Mouse (Mus musculus) ES-Bruce4 (cell line): ENCODE measurements at regions not wholly inside any gene's neighbourhood (a gene's known extent, or its start where the extent isn't known, plus 50 kb on each side); places are given as distances from the start of the nearest gene placed in this dataset.

Experiments
- H3K27ac ChIP-seq: 2 replicates; pipeline ENCODE4 v1.5.1; 2012; ENCODE audit warnings: low read length, inconsistent platforms; ENCODE audit not compliant: insufficient read depth
- H3K27me3 ChIP-seq: 2 replicates; pipeline ENCODE4 v1.6.1; 2012; ENCODE audit warnings: mild to moderate bottlenecking, low read length, inconsistent platforms; ENCODE audit not compliant: control insufficient read depth, poor library complexity, insufficient read depth, severe bottlenecking
- H3K36me3 ChIP-seq: 2 replicates; pipeline ENCODE4 v1.6.1; 2012; ENCODE audit warnings: inconsistent platforms, mild to moderate bottlenecking, low read length, moderate library complexity; ENCODE audit not compliant: control insufficient read depth, poor library complexity, insufficient read depth, severe bottlenecking
- H3K4me1 ChIP-seq: one replicate; pipeline ENCODE4 v1.8.1; 2011; ENCODE audit warnings: low read length; ENCODE audit not compliant: control insufficient read depth, insufficient read depth
- H3K4me3 ChIP-seq: 2 replicates; pipeline ENCODE4 v1.5.1; 2011; ENCODE audit warnings: low read depth, mild to moderate bottlenecking, low read length
- H3K9ac ChIP-seq: 2 replicates; pipeline ENCODE4 v1.6.1; 2012; ENCODE audit warnings: low read depth, mild to moderate bottlenecking, inconsistent platforms; ENCODE audit not compliant: poor library complexity, severe bottlenecking
- H3K9me3 ChIP-seq: replicated peaks from 2 replicates; pipeline ENCODE4 v1.6.1; 2012; ENCODE audit warnings: mild to moderate bottlenecking, low read length, inconsistent platforms; ENCODE audit not compliant: control insufficient read depth, poor library complexity, insufficient read depth, severe bottlenecking
- CTCF ChIP-seq: IDR thresholded peaks from one replicate; pipeline ENCODE4 v1.8.1; 2011; ENCODE audit warnings: low read depth, low read length
- EP300 ChIP-seq: IDR thresholded peaks from 2 replicates; pipeline ENCODE4 v1.6.1; 2011; ENCODE audit warnings: low read depth, low read length; ENCODE audit not compliant: insufficient read depth
- POLR2A ChIP-seq: IDR thresholded peaks from one replicate; pipeline ENCODE4 v1.8.1; 2011; ENCODE audit warnings: low read length; ENCODE audit not compliant: insufficient read depth

DNA sequence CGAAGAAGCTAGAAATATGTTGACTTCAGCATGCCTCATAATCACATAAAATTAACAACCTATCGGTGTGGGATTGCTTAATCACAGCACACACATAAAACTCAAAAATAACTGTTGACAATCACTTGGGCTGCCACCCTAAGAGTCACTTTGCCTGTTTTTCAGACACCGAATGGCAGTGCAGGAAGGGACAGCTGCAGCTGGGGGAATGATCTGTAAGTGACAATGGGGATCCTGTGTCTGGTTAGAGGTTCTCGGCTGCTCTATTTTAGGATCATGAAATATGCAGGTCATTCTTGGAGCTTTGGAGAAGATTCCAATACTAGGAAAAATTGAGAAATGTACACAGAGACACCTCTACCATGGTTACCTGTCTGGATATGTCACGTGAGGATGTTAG lies 54.4 kb upstream of the Tcf12 start:
- Histone ChIP-seq H3K4me3 (no peak overlapping the region), H3K36me3 (no peaks in the 10 kb centered on the region), H3K27ac (no peak overlapping the region), H3K27me3 (no peaks in the 10 kb centered on the region), H3K9me3 (no peaks in the 10 kb centered on the region), H3K9ac (no peak overlapping the region), H3K4me1 (peaks cover 2% of the 10 kb centered on the region)
- TF ChIP-seq EP300 (no peak), POLR2A (no peak), CTCF (no peak)

DNA sequence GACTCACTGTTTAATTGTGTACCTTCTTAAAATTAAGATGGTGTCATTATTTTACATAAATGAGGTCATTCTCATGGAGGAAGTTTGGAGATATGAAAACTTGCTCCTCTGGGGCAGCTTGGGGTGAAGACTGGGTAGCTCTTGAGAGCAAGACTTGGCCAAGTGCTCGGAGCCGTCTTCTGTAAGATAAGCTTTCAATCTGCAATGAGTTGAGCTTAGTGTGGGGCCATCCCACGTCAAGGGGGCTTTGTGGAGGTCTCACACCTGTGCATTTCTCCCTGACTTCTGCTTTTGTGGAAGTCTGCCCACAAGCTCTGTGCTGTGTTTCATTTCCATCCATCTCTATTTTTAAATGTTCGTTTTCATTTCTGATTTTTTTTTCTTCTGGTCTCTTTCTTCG lies 54.9 kb upstream of the Tcf12 start:
- no peaks in the 10 kb centered on the region for H3K27me3 ChIP-seq
- H3K27ac ChIP-seq, result no peak overlapping the region
- H3K9ac ChIP-seq, result no peak overlapping the region
- H3K36me3 ChIP-seq, result no peaks in the 10 kb centered on the region
- no peak for TF ChIP-seq POLR2A
- no peak for TF ChIP-seq EP300
- no peak for TF ChIP-seq CTCF
- H3K4me3 ChIP-seq, result no peak overlapping the region
- no peaks in the 10 kb centered on the region for H3K9me3 ChIP-seq
- peaks cover 2% of the 10 kb centered on the region for H3K4me1 ChIP-seq

DNA sequence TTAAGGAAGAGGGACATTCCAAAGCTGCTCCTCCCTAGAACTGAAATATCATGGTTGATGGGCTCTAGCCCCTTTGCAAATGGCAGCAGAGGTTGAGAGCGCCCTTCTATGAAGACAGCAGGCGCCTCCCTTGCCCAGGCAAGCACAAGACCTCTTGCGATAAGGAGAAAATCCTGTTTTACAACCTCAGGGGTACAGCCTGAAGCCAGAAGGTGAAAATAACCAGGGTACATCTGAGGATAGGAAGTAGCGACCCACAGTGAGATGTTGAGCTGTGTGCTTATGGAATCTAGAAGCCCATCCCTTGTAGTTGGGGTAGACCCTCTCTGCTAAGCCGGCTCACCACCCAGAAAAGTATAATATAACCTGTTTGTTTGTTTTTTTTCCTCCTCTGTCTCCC lies 57.6 kb upstream of the Tcf12 start:
- TF ChIP-seq CTCF (no peak), POLR2A (no peak), EP300 (no peak)
- Histone ChIP-seq H3K9me3 (no peaks in the 10 kb centered on the region), H3K4me1 (peaks cover 2% of the 10 kb centered on the region), H3K27me3 (no peaks in the 10 kb centered on the region), H3K27ac (peak overlapping the region; percentile 53), H3K4me3 (no peak overlapping the region), H3K36me3 (no peaks in the 10 kb centered on the region), H3K9ac (peak overlapping the region; percentile 71)

DNA sequence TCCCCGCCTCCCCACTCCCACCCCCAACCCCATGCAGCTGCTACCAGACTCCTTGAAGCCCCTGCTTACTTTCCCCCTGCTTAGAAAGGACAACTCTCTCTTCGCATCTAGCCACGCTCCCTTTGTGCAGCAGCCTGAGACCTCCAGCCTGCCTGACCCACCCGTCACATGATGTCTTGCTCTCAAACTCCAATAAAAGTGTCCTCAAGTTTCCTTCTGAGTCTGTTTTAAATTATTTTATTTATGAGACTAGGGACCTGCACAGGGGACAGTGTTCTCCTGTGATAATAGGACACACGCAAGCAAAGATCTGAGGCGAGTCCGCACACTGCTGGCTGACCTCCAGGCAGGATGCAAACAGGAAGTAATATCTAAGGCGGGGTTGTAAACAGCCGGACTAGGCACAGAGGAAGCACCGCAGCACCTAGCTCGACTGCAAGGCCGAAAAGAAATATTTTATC lies 58.1 kb upstream of the Tcf12 start:
- Histone ChIP-seq H3K9ac (peak overlapping the region; percentile 71), H3K27me3 (no peaks in the 10 kb centered on the region), H3K27ac (peak overlapping the region; percentile 26; the same call in 1 of the 2 replicates), H3K4me1 (peaks cover 2% of the 10 kb centered on the region), H3K9me3 (no peaks in the 10 kb centered on the region), H3K4me3 (peak overlapping the region; percentile 21; the same call in 1 of the 2 replicates), H3K36me3 (no peaks in the 10 kb centered on the region)
- no peak for TF ChIP-seq CTCF
- no peak for TF ChIP-seq POLR2A
- TF ChIP-seq EP300, result no peak

DNA sequence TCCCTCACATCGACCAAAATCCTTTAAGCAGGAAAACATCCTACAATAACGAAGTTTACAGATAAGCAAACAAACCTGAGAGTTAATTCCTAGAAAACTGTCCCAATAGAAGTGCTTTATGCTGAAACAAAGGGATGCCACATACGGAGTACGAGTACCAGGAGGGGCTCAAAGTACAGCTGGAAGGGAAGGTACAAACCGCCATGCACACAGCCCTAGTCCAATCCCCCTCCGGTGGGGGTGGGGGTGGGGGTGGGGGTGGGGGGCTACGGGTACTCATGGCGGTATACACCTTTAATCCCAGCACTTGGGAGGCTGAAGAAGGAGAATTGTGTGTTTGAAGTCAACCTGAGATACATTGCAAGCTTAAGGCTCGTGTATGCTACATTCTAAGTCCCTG lies 58.6 kb upstream of the Tcf12 start:
- Histone ChIP-seq H3K9me3 (no peaks in the 10 kb centered on the region), H3K4me1 (peaks cover 2% of the 10 kb centered on the region), H3K27ac (peak overlapping the region; percentile 26; the same call in 1 of the 2 replicates), H3K27me3 (no peaks in the 10 kb centered on the region), H3K9ac (peak overlapping the region; percentile 71; the same call in 1 of the 2 replicates), H3K4me3 (peak overlapping the region; percentile 24; the same call in 1 of the 2 replicates), H3K36me3 (no peaks in the 10 kb centered on the region)
- TF ChIP-seq POLR2A, result no peak

DNA sequence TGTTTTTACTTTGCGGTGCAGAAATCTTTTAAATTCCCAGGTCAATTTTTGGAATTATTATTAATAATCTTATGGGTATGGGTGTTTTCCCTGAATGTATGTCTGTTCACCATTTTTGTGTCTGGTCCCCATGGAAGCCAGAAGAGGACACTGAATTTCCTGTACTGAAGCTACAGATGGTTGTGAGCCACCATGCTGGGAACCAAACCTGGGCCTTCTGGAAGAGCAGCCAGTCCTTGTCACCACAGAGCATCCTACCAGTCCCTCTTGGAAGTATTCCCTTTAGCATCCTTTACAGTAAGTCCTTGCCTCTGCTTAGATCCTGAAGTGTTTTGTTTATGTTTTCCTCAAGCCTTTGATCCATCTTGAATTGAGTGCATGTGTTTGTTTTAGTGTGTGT lies 60.7 kb upstream of the Tcf12 start:
- Histone ChIP-seq H3K4me1 (peaks cover 2% of the 10 kb centered on the region), H3K9me3 (no peaks in the 10 kb centered on the region), H3K36me3 (no peaks in the 10 kb centered on the region), H3K27me3 (no peaks in the 10 kb centered on the region), H3K27ac (no peak overlapping the region), H3K4me3 (no peak overlapping the region), H3K9ac (no peak overlapping the region)
- TF ChIP-seq CTCF, result no peak
- no peak for TF ChIP-seq EP300
- TF ChIP-seq POLR2A, result no peak
